Mouse (Mus musculus) olfactory bulb, adult 2 months (tissue): ENCODE measurements around the gene Mrpl33. TPM values are rescaled to one million over a fixed set of nuclear protein-coding genes. Genes with fewer than 3 reads are reported as not detected.
A peak's percentile ranks its signal among the peaks of the same experiment; 100 is the strongest.

ENCODE experiments used
- H3K27ac ChIP-seq: fragments of 200-500 bp; 2 replicates; pipeline ENCODE4 v1.5.1; 2012; ENCODE audit warnings: low read depth, low read length; ENCODE audit not compliant: insufficient read depth
- H3K4me1 ChIP-seq: fragments of 200-500 bp; 2 replicates; pipeline ENCODE4 v1.6.1; 2012; ENCODE audit warnings: low read length; ENCODE audit not compliant: control insufficient read depth, insufficient read depth
- H3K4me3 ChIP-seq: fragments of 200-500 bp; 2 replicates; pipeline ENCODE4 v1.5.1; 2012; ENCODE audit warnings: mild to moderate bottlenecking, low read depth, low read length, moderate library complexity; ENCODE audit not compliant: insufficient read depth
- CTCF ChIP-seq: fragments of 200-500 bp; IDR thresholded peaks from 2 replicates; pipeline ENCODE4 v1.5.1; 2012; ENCODE audit warnings: low read depth, mild to moderate bottlenecking, low read length, moderate library complexity; ENCODE audit not compliant: insufficient read depth
- POLR2A ChIP-seq: fragments of 200-500 bp; IDR thresholded peaks from 2 replicates; pipeline ENCODE4 v1.6.1; 2012; ENCODE audit warnings: mild to moderate bottlenecking, low read depth, low read length, moderate library complexity; ENCODE audit not compliant: insufficient read depth
- WGBS: fragments of 180-500 bp; shearing (Covaris S2); methylation state at CpG from one replicate; pipeline ENCODE4 v1.1.7; 2018; 5-methylcytosine and 5-hydroxymethylcytosine counted together
- polyA plus RNA-seq: library from polyadenylated mRNA; stranded (reverse); fragments of >200 nt; gene quantifications from 2 replicates; pipeline ENCODE4 v1.2.4, GENCODE M21; 2012; ENCODE audit warnings: low replicate concordance; ENCODE audit not compliant: missing spikeins, insufficient read depth, insufficient read length

Mrpl33 gene
- not detected in 2 replicates for polyA plus RNA-seq

- 10% methylated on average over 26 of the region's 26 CpGs for WGBS
- Histone ChIP-seq H3K4me1 (peaks cover 13% of the 10 kb centered on the region), H3K27ac (peak within 1 kb of the TSS; percentile 83), H3K4me3 (peak within 1 kb of the TSS; percentile 33)
- TF ChIP-seq POLR2A (no peak), CTCF (no peak)
These were observed at the start of gene Mrpl33 for GRCm38 (mm10) chr5:31596481-31597429. Gene Mrpl33, plus strand, starts transcription at chr5:31596935.

- H3K27ac ChIP-seq, result no peak overlapping the region
- no peak for TF ChIP-seq CTCF
- TF ChIP-seq POLR2A, result no peak
- H3K4me1 ChIP-seq, result peaks cover 6% of the 10 kb centered on the region
- no peak overlapping the region for H3K4me3 ChIP-seq
- 37% methylated on average over 1 of the region's 1 CpGs for WGBS
These were observed 37.3 kb upstream of the Mrpl33 start for GRCm38 (mm10) chr5:31559401-31559800.

GRCm38 (mm10) chr5:31560352-31560751, 36.4 kb upstream of the Mrpl33 start:
- peaks cover 14% of the 10 kb centered on the region for H3K4me1 ChIP-seq
- 92% methylated on average over 2 of the region's 2 CpGs for WGBS
- H3K4me3 ChIP-seq, result no peak overlapping the region
- no peak overlapping the region for H3K27ac ChIP-seq
- TF ChIP-seq POLR2A (no peak), CTCF (no peak)

GRCm38 (mm10) chr5:31562036-31562666, 34.6 kb upstream of the Mrpl33 start:
- 68% methylated on average over 7 of the region's 7 CpGs for WGBS
- TF ChIP-seq POLR2A (no peak), CTCF (no peak)
- Histone ChIP-seq H3K4me3 (no peak overlapping the region), H3K4me1 (peaks cover 14% of the 10 kb centered on the region), H3K27ac (no peak overlapping the region)

- Histone ChIP-seq H3K4me3 (no peak overlapping the region), H3K4me1 (peaks cover 17% of the 10 kb centered on the region), H3K27ac (no peak overlapping the region)
- WGBS, result 9% methylated on average over 6 of the region's 6 CpGs
- peak; percentile 47; the same call in 1 of the 2 replicates for TF ChIP-seq CTCF
- TF ChIP-seq POLR2A, result no peak
These were observed 33.2 kb upstream of the Mrpl33 start for GRCm38 (mm10) chr5:31563496-31563895.

- H3K4me3 ChIP-seq, result no peak overlapping the region
- TF ChIP-seq POLR2A (no peak), CTCF (no peak)
- WGBS, result 35% methylated on average over 7 of the region's 7 CpGs
- peaks cover 17% of the 10 kb centered on the region for H3K4me1 ChIP-seq
- no peak overlapping the region for H3K27ac ChIP-seq
These were observed 32.8 kb upstream of the Mrpl33 start for GRCm38 (mm10) chr5:31563905-31564304.

- Histone ChIP-seq H3K4me3 (no peak overlapping the region), H3K27ac (no peak overlapping the region), H3K4me1 (peaks cover 19% of the 10 kb centered on the region)
- no peak for TF ChIP-seq CTCF
- TF ChIP-seq POLR2A, result no peak
- WGBS, result 70% methylated on average over 4 of the region's 4 CpGs
These were observed 31.8 kb upstream of the Mrpl33 start for GRCm38 (mm10) chr5:31564976-31565375.

- WGBS, result 81% methylated on average over 7 of the region's 7 CpGs
- Histone ChIP-seq H3K27ac (no peak overlapping the region), H3K4me3 (no peak overlapping the region), H3K4me1 (peaks cover 28% of the 10 kb centered on the region)
- no peak for TF ChIP-seq CTCF
- TF ChIP-seq POLR2A, result no peak
These were observed 30.7 kb upstream of the Mrpl33 start for GRCm38 (mm10) chr5:31566026-31566425.

- TF ChIP-seq CTCF (no peak), POLR2A (no peak)
- Histone ChIP-seq H3K4me3 (no peak overlapping the region), H3K4me1 (peaks cover 33% of the 10 kb centered on the region), H3K27ac (no peak overlapping the region)
- WGBS, result 52% methylated on average over 3 of the region's 3 CpGs
These were observed 30.3 kb upstream of the Mrpl33 start for GRCm38 (mm10) chr5:31566457-31566856.
